Mouse (Mus musculus) retina, postnatal 7 days (tissue): ENCODE measurements around the gene Numbl.

ENCODE experiments used
- DNase-seq: peaks from one replicate; pipeline ENCODE4 v3.0.0-alpha.2; 2012; ENCODE audit warnings: low read depth, low spot score

Gene Numbl

DNA sequence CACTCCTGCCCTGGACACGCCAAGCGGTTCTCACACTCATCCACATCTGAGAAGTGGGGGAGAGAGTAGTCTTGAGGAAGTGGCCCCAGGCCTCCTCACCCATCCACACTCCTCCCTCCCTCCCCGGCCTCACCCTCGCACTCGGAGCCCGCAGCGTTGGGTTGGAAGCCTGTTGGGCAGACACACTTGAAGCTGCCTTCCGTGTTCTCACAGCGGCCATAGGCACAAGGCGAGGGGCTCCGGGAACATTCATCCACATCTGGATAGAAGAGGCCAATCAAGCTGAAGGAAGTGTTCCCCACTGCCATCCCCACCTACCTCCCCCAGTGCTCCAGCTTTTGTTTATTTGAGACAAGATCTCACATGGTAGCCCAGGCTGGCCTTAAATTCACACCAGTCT, 65.9 kb downstream of the Numbl start:
- no peak for DNase-seq

GRCm38 (mm10) chr7:27324928-27325327, 66.7 kb downstream of the Numbl start:
- DNase-seq, result no peak

- no peak for DNase-seq
Observed at GRCm38 (mm10) chr7:27325697-27326096, 67.5 kb downstream of the Numbl start.

DNA sequence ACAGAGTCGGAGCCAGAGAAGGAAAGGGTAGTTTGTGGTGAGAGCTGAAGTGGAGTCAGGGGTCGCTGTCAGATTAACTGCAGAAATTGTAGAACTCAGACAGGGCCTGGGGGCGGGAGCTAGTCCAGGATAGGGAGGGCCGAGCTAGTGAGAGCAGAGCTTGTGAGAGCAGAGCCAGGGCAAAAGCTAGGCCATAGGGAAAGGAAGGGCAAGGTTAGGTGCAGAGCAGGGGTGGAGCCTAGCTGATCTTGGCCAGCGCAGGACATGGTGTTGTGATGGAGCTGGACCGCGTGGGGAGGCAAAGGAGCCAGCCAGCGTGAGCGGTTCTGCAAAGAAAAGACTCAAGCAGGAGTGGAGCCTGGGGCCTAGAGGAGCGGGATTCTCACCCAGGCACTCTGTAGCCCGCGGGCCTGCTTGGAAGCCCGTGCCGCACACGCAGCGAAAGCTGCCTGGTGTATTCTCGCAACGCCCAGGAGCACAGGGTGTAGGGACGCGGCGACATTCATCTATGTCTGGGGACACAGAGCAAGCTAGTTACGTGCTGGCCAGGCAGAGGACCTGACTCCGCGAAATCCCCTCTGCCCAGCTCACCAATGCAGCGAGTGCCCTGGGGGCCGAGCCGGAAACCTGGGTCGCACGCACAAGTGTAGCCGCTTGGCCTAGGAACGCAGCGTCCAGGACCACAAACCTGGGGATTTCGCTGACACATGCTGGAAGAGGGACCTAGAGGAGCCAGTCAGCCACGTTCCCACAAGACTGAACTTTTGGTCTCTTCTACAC, 68.1 kb downstream of the Numbl start:
- no peak for DNase-seq

GRCm38 (mm10) chr7:27327500-27327899, 69.3 kb downstream of the Numbl start:
- no peak for DNase-seq

- no peak for DNase-seq
Observed at GRCm38 (mm10) chr7:27328161-27328560, 69.9 kb downstream of the Numbl start.

DNA sequence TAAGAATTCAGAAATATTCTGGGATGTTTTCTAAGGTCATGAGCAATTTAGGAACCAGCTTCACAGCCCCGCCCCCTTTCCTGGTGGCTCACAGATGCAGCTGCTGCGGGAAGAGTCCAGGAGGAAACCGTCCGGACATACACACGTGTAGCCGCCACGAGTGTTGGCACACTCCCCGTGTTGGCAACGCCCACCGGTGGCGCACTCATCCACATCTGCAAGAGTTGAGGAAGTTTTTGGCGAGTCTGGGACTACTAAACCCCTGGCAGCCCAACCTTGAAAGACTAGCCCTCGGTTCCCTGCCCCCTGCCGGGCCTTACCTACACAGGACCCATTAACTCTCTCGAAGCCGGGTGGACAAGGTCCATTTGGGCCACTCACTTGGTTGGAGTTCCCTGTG, 70.4 kb downstream of the Numbl start:
- no peak for DNase-seq

DNA sequence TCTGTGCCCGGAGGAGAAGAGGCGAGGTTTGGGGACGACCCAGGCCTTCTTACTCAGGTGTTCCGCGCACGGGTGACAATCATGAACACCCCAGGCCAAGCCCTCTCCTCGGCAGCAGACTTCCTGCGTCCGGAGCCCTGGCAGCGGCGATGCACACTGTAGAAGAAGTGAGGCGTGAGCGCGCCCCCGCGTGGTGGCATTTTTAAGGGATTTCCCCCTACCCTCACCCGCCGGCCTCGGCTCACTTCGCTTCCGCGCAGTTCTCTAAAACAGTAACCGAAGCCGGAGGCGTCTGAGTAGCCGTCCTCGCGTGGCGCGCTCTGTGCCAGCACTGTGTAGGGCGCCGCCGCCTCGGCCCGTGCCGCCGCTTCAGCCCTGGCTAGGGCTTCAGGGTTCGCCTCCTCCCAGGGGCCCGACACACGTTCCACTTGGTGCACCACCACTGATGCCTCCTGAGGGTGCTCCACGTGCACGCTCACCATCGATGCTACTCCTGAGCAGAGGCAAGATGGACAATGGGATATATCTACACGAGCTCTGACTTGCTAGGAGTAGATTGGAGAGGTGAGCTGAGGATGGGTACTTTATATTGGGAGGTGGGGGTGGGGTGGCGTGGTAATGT, 71.2 kb downstream of the Numbl start:
- DNase-seq, result no peak

DNA sequence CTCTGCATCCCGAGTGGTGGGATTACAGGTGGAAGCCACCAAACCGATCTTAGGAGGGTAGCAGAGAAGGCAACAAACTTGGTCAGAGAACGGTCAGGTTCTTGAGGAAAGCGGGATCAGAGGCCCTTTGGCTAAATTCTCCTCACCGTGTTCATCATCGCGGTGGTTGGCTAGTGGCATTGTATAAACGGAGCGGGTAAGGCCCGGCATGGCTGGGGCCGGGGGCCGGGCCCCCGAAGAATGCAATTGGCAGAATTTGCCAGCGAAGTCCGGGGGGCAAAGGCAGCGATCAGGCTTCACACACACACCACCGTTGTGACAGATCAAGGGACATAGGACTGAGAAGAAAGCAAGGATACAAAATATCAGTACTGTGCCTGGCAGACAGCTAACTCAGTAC, 71.7 kb downstream of the Numbl start:
- DNase-seq, result no peak

DNA sequence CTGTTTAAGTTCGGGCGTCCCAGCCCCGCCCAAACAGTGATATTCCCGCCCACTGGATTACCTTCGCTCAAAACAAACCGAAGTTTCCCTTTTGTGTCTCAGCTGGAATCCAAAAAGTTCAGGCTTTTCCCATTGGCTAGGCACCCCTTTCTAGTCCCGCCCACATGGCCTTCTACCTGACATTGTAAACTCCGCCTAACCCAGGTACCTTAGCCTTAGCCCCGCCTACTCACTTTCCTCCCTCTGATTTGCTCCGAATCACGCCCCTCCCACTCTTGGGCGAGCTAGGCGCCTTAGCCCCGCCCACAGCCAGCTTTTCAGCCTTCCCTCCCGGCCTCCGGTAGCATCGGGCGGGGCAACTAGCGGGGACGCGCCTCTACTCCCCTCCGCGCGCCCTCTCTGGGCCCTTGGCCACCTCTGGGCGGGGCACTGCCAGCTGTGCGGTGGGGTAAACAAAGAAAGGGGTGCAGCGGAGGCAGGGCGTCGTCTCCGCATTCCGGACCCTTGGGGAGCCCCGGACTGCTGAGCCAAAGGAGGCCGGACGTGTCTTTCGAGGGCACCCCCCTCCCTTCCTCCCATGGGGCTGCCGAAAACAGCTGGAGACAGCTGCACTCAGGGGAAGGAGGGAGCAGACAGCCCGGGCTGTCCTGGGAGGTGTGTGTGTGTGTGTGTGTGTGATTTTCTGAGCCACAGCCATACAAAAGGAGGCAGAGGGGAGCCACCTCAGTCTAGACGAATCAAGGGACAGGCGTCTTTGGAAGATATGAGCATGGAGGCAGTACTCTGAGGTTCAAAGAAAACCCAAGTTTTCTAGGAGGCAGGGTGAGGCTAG, 72.7 kb downstream of the Numbl start:
- DNase-seq, result no peak

GRCm38 (mm10) chr7:27331541-27331851, 73.3 kb downstream of the Numbl start:
- no peak for DNase-seq
